Mouse (Mus musculus) Patski (cell line): ENCODE data around the gene Serpinh1. TPM values are rescaled to one million over a fixed set of nuclear protein-coding genes. Genes with fewer than 3 reads are reported as not detected.

Source experiments
- ATAC-seq: fragments of 100-300 bp; one replicate; pipeline ENCODE4 v1.8.0; 2021
- CTCF ChIA-PET: fragments of 350-600 bp; sonication (Branson Sonifier 250); formaldehyde crosslinking; loops from one replicate; lab custom pipeline; 2022; ENCODE audit warnings: inconsistent platforms; lab: Charles Lee
- POLR2A ChIA-PET: fragments of 350-600 bp; sonication (Branson Sonifier 250); formaldehyde crosslinking; loops from one replicate; lab custom pipeline; 2022; ENCODE audit warnings: antibody characterized with exemption, inconsistent platforms; lab: Charles Lee
- DNase-seq: peaks from one replicate; pipeline ENCODE4 v3.0.0-alpha.2; 2011; ENCODE audit warnings: low read depth, low spot score
- H3K27me3 ChIP-seq: fragments of 371-371 bp; one replicate; pipeline ENCODE4 v1.5.1; 2021
- CTCF ChIP-seq: fragments of 100-300 bp; IDR thresholded peaks from one replicate; pipeline ENCODE4 v1.5.1; 2021
- in situ Hi-C: fragments of 300-500 bp; cut with MboI; formaldehyde crosslinking; loops from 3 replicates; pipeline ENCODE4 v1.11.1; 2018; ENCODE audit warnings: low pct_unique_long_range_greater_than_20kb, mixed read lengths
- polyA plus RNA-seq: library from polyadenylated mRNA; unstranded; gene quantifications from one replicate; pipeline ENCODE4 v1.2.3, GENCODE M21; 2021

The Serpinh1 gene
- polyA plus RNA-seq, 1 experiment from 2014 or later, result 662 TPM

- TF ChIP-seq CTCF, result no peak
- ChIA-PET POLR2A (no interaction called here), CTCF (interaction anchor here (1.9 kb wide), 1 partner anchor 37 kb away, joined by 8 read pairs; no protein-coding TSS in a partner anchor)
- H3K27me3 ChIP-seq, result no peaks in the 10 kb centered on the region
- no peak for ATAC-seq
- no peak for DNase-seq
- in situ Hi-C loops, result loop anchor here (5.0 kb wide), 1 partner anchor 33 kb away; no protein-coding TSS in a partner anchor
Observed at GRCm38 (mm10) chr7:99328847-99329246, 24.2 kb downstream of the Serpinh1 start.

- no peak for ATAC-seq
- no peaks in the 10 kb centered on the region for H3K27me3 ChIP-seq
- no peak for TF ChIP-seq CTCF
- in situ Hi-C loops, result loop anchor here (5.0 kb wide), 1 partner anchor 36 kb away; no protein-coding TSS in a partner anchor
- POLR2A ChIA-PET, result interaction anchor here (1.3 kb wide), 1 partner anchor 14 kb away, joined by 3 read pairs; no protein-coding TSS in a partner anchor
- CTCF ChIA-PET, result interaction anchor here (5.3 kb wide), 1 partner anchor 39 kb away, joined by 25 read pairs; no protein-coding TSS in a partner anchor
- DNase-seq, result no peak
Observed at GRCm38 (mm10) chr7:99326128-99326527, 26.9 kb downstream of the Serpinh1 start.

GRCm38 (mm10) chr7:99324810-99325209 lies 28.2 kb downstream of the Serpinh1 start:
- ChIA-PET CTCF (interaction anchor here (5.3 kb wide), 1 partner anchor 41 kb away, joined by 25 read pairs; no protein-coding TSS in a partner anchor), POLR2A (no interaction called here)
- in situ Hi-C loops, result loop anchor here (5.0 kb wide), 1 partner anchor 37 kb away; no protein-coding TSS in a partner anchor
- DNase-seq (no peak), ATAC-seq (no peak)
- TF ChIP-seq CTCF, result no peak
- no peaks in the 10 kb centered on the region for H3K27me3 ChIP-seq

- no peak for TF ChIP-seq CTCF
- ChIA-PET POLR2A (no interaction called here), CTCF (interaction anchor here (5.3 kb wide), 1 partner anchor 42 kb away, joined by 25 read pairs; no protein-coding TSS in a partner anchor)
- DNase-seq (no peak), ATAC-seq (no peak)
- no peaks in the 10 kb centered on the region for H3K27me3 ChIP-seq
- in situ Hi-C loops, result no loop called here
Observed at GRCm38 (mm10) chr7:99323321-99323700, 29.7 kb downstream of the Serpinh1 start.

- in situ Hi-C loops, result no loop called here
- ATAC-seq, result no peak
- CTCF ChIA-PET, result interaction anchor here (5.3 kb wide), 1 partner anchor 43 kb away, joined by 25 read pairs; no protein-coding TSS in a partner anchor
Observed at GRCm38 (mm10) chr7:99322691-99323320, 30.2 kb downstream of the Serpinh1 start.

GRCm38 (mm10) chr7:99320524-99320923 lies 32.5 kb downstream of the Serpinh1 start:
- ATAC-seq, result no peak
- in situ Hi-C loops, result no loop called here
- TF ChIP-seq CTCF, result no peak
- ChIA-PET POLR2A (interaction anchor here (0.5 to 0.6 kb wide), 2 partner anchors 32 to 84 kb away, joined by 3 read pairs; no protein-coding TSS in a partner anchor), CTCF (no interaction called here)
- no peaks in the 10 kb centered on the region for H3K27me3 ChIP-seq
- no peak for DNase-seq

More at GRCm38 (mm10) chr7:99322691-99323320, 30.2 kb downstream of the Serpinh1 start:
- DNase-seq, result no peak
- H3K27me3 ChIP-seq, result no peaks in the 10 kb centered on the region
- POLR2A ChIA-PET, result no interaction called here
- TF ChIP-seq CTCF, result no peak

- no peak for TF ChIP-seq CTCF
- H3K27me3 ChIP-seq, result no peaks in the 10 kb centered on the region
- ATAC-seq, result no peak
- no peak for DNase-seq
- CTCF ChIA-PET, result no interaction called here
- POLR2A ChIA-PET, result no interaction called here
- in situ Hi-C loops, result no loop called here
Observed at GRCm38 (mm10) chr7:99317475-99317874, 35.6 kb downstream of the Serpinh1 start.

- ChIA-PET POLR2A (no interaction called here), CTCF (interaction anchor here (0.9 kb wide), 2 partner anchors 13 to 17 kb away, joined by 3 read pairs; no protein-coding TSS in a partner anchor)
- TF ChIP-seq CTCF, result no peak
- DNase-seq (no peak), ATAC-seq (no peak)
- in situ Hi-C loops, result no loop called here
- H3K27me3 ChIP-seq, result no peaks in the 10 kb centered on the region
Observed at GRCm38 (mm10) chr7:99316207-99316606, 36.8 kb downstream of the Serpinh1 start.

GRCm38 (mm10) chr7:99314565-99314964 lies 38.5 kb downstream of the Serpinh1 start:
- in situ Hi-C loops, result no loop called here
- no peak for DNase-seq
- no peak for ATAC-seq
- CTCF ChIA-PET, result no interaction called here
- POLR2A ChIA-PET, result no interaction called here
- no peak for TF ChIP-seq CTCF
- no peaks in the 10 kb centered on the region for H3K27me3 ChIP-seq

GRCm38 (mm10) chr7:99313253-99313652 lies 39.8 kb downstream of the Serpinh1 start:
- POLR2A ChIA-PET, result interaction anchor here (0.5 kb wide), 1 partner anchor 53 kb away, joined by 3 read pairs; no protein-coding TSS in a partner anchor
- H3K27me3 ChIP-seq, result no peaks in the 10 kb centered on the region
- DNase-seq (no peak), ATAC-seq (no peak)
- in situ Hi-C loops, result no loop called here
- TF ChIP-seq CTCF, result no peak
- CTCF ChIA-PET, result no interaction called here

GRCm38 (mm10) chr7:99312671-99313143 lies 40.3 kb downstream of the Serpinh1 start:
- no peak for TF ChIP-seq CTCF
- ATAC-seq (no peak), DNase-seq (no peak)
- in situ Hi-C loops, result no loop called here
- H3K27me3 ChIP-seq, result no peaks in the 10 kb centered on the region
- CTCF ChIA-PET, result no interaction called here
- POLR2A ChIA-PET, result interaction anchor here (1.6 kb wide), 1 partner anchor 14 kb away, joined by 3 read pairs; no protein-coding TSS in a partner anchor
